Mouse (Mus musculus) heart, embryonic 12.5 days (tissue): ENCODE measurements around the gene Dgkb. TPM values are rescaled to one million over a fixed set of nuclear protein-coding genes. Genes with fewer than 3 reads are reported as not detected.

ENCODE experiments used
- ATAC-seq: fragments of 200-750 bp; cut with Nextera tagmentation; 2 replicates; pipeline ENCODE4 v1.8.0; 2017; ENCODE audit warnings: moderate TSS enrichment, moderate library complexity; ENCODE audit not compliant: insufficient number of reproducible peaks, low FRiP score
- H3K27ac ChIP-seq: fragments of 300-500 bp; sonication (generic); 2 replicates; pipeline ENCODE4 v1.5.1; 2016; ENCODE audit warnings: mild to moderate bottlenecking, moderate library complexity; ENCODE audit not compliant: poor library complexity, severe bottlenecking
- H3K27me3 ChIP-seq: fragments of 300-500 bp; sonication (generic); replicated peaks from 2 replicates; pipeline ENCODE4 v1.6.1; 2016; ENCODE audit warnings: mild to moderate bottlenecking, moderate library complexity
- H3K36me3 ChIP-seq: fragments of 300-500 bp; sonication (generic); 2 replicates; pipeline ENCODE4 v1.6.1; 2016; ENCODE audit warnings: mild to moderate bottlenecking, moderate library complexity
- H3K4me1 ChIP-seq: fragments of 300-500 bp; sonication (generic); replicated peaks from 2 replicates; pipeline ENCODE4 v1.6.1; 2016; ENCODE audit warnings: mild to moderate bottlenecking
- H3K4me2 ChIP-seq: fragments of 300-500 bp; sonication (generic); 2 replicates; pipeline ENCODE4 v1.6.1; 2016; ENCODE audit warnings: mild to moderate bottlenecking, moderate library complexity
- H3K4me3 ChIP-seq: fragments of 300-500 bp; sonication (generic); 2 replicates; pipeline ENCODE4 v1.5.1; 2016; ENCODE audit warnings: mild to moderate bottlenecking
- H3K9ac ChIP-seq: fragments of 300-500 bp; sonication (generic); 2 replicates; pipeline ENCODE4 v1.6.1; 2016; ENCODE audit warnings: mild to moderate bottlenecking, moderate library complexity
- H3K9me3 ChIP-seq: fragments of 300-500 bp; sonication (generic); replicated peaks from 2 replicates; pipeline ENCODE4 v1.6.1; 2016; ENCODE audit warnings: mild to moderate bottlenecking, moderate library complexity
- WGBS: fragments of 180-500 bp; shearing (Covaris S2); methylation state at CpG from one replicate; pipeline ENCODE4 v1.1.7; 2016; 5-methylcytosine and 5-hydroxymethylcytosine counted together
- polyA plus RNA-seq: library from polyadenylated mRNA; unstranded; fragments of >200 nt; fragmentation: Nextera tagmentation; extraction: Ambion mirVana; gene quantifications from 2 replicates; pipeline ENCODE4 v1.2.1, GENCODE M21; 2016

The Dgkb gene
- polyA plus RNA-seq, 1 experiment from 2014 or later = 0.13 TPM

GRCm38 (mm10) chr12:38301497-38301896 lies 484.0 kb downstream of the Dgkb start:
- H3K27me3 ChIP-seq = no peaks in the 10 kb centered on the region
- no peak overlapping the region for H3K27ac ChIP-seq
- no peak overlapping the region for H3K9ac ChIP-seq
- no peaks in the 10 kb centered on the region for H3K4me1 ChIP-seq
- ATAC-seq = no peak
- no peaks in the 10 kb centered on the region for H3K9me3 ChIP-seq
- H3K4me3 ChIP-seq = no peak overlapping the region
- no peaks in the 10 kb centered on the region for H3K36me3 ChIP-seq
- WGBS = 84% methylated on average over 1 of the region's 1 CpGs
- no peak overlapping the region for H3K4me2 ChIP-seq

GRCm38 (mm10) chr12:38303841-38304240 lies 486.3 kb downstream of the Dgkb start:
- Histone ChIP-seq H3K36me3 (no peaks in the 10 kb centered on the region), H3K4me3 (no peak overlapping the region), H3K9ac (no peak overlapping the region), H3K27ac (no peak overlapping the region), H3K4me2 (no peak overlapping the region), H3K27me3 (no peaks in the 10 kb centered on the region), H3K4me1 (no peaks in the 10 kb centered on the region), H3K9me3 (no peaks in the 10 kb centered on the region)
- ATAC-seq = no peak
- WGBS = 61% methylated on average over 3 of the region's 3 CpGs

- H3K9me3 ChIP-seq = no peaks in the 10 kb centered on the region
- no peaks in the 10 kb centered on the region for H3K4me1 ChIP-seq
- no peak overlapping the region for H3K4me2 ChIP-seq
- H3K36me3 ChIP-seq = no peaks in the 10 kb centered on the region
- no peak overlapping the region for H3K4me3 ChIP-seq
- no peak overlapping the region for H3K27ac ChIP-seq
- no peak for ATAC-seq
- WGBS = 88% methylated on average over 3 of the region's 3 CpGs
- no peak overlapping the region for H3K9ac ChIP-seq
- no peaks in the 10 kb centered on the region for H3K27me3 ChIP-seq
These were observed 486.7 kb downstream of the Dgkb start for GRCm38 (mm10) chr12:38304245-38304644.

GRCm38 (mm10) chr12:38309885-38310284 lies 492.4 kb downstream of the Dgkb start:
- H3K4me2 ChIP-seq = no peak overlapping the region
- no peaks in the 10 kb centered on the region for H3K27me3 ChIP-seq
- H3K4me3 ChIP-seq = no peak overlapping the region
- no peaks in the 10 kb centered on the region for H3K4me1 ChIP-seq
- H3K9me3 ChIP-seq = no peaks in the 10 kb centered on the region
- H3K9ac ChIP-seq = no peak overlapping the region
- no peak overlapping the region for H3K27ac ChIP-seq
- no peak for ATAC-seq
- H3K36me3 ChIP-seq = no peaks in the 10 kb centered on the region

- H3K9me3 ChIP-seq = no peaks in the 10 kb centered on the region
- no peaks in the 10 kb centered on the region for H3K4me1 ChIP-seq
- no peak overlapping the region for H3K4me3 ChIP-seq
- H3K9ac ChIP-seq = no peak overlapping the region
- no peak for ATAC-seq
- 91% methylated on average over 1 of the region's 1 CpGs for WGBS
- no peak overlapping the region for H3K4me2 ChIP-seq
- H3K27ac ChIP-seq = no peak overlapping the region
- no peaks in the 10 kb centered on the region for H3K27me3 ChIP-seq
- no peaks in the 10 kb centered on the region for H3K36me3 ChIP-seq
These were observed 510.3 kb downstream of the Dgkb start for GRCm38 (mm10) chr12:38327729-38328271.

GRCm38 (mm10) chr12:38328779-38329178 lies 511.3 kb downstream of the Dgkb start:
- ATAC-seq = no peak
- Histone ChIP-seq H3K9ac (no peak overlapping the region), H3K27ac (no peak overlapping the region), H3K36me3 (no peaks in the 10 kb centered on the region), H3K4me2 (no peak overlapping the region), H3K4me3 (no peak overlapping the region), H3K27me3 (no peaks in the 10 kb centered on the region), H3K4me1 (no peaks in the 10 kb centered on the region), H3K9me3 (no peaks in the 10 kb centered on the region)

GRCm38 (mm10) chr12:38342657-38343056 lies 525.1 kb downstream of the Dgkb start:
- Histone ChIP-seq H3K9ac (no peak overlapping the region), H3K27ac (no peak overlapping the region), H3K4me2 (no peak overlapping the region), H3K36me3 (no peaks in the 10 kb centered on the region), H3K4me3 (no peak overlapping the region), H3K4me1 (no peaks in the 10 kb centered on the region), H3K27me3 (no peaks in the 10 kb centered on the region), H3K9me3 (no peaks in the 10 kb centered on the region)
- WGBS = 15% methylated on average over 6 of the region's 6 CpGs
- no peak for ATAC-seq

GRCm38 (mm10) chr12:38352481-38352880 lies 535.0 kb downstream of the Dgkb start:
- Histone ChIP-seq H3K4me2 (no peak overlapping the region), H3K4me3 (no peak overlapping the region), H3K9me3 (no peaks in the 10 kb centered on the region), H3K27ac (no peak overlapping the region), H3K36me3 (no peaks in the 10 kb centered on the region), H3K27me3 (no peaks in the 10 kb centered on the region), H3K9ac (no peak overlapping the region), H3K4me1 (no peaks in the 10 kb centered on the region)
- ATAC-seq = no peak
- 74% methylated on average over 3 of the region's 3 CpGs for whole genome bisulfite sequencing

GRCm38 (mm10) chr12:38356386-38356785 lies 538.9 kb downstream of the Dgkb start:
- WGBS = 84% methylated on average over 1 of the region's 1 CpGs
- Histone ChIP-seq H3K9me3 (no peaks in the 10 kb centered on the region), H3K27me3 (no peaks in the 10 kb centered on the region), H3K36me3 (no peaks in the 10 kb centered on the region), H3K4me1 (no peaks in the 10 kb centered on the region), H3K4me3 (no peak overlapping the region), H3K27ac (no peak overlapping the region), H3K4me2 (no peak overlapping the region), H3K9ac (no peak overlapping the region)
- no peak for ATAC-seq

GRCm38 (mm10) chr12:38361491-38361890 lies 544.0 kb downstream of the Dgkb start:
- ATAC-seq = no peak
- no peak overlapping the region for H3K4me3 ChIP-seq
- H3K4me2 ChIP-seq = no peak overlapping the region
- no peaks in the 10 kb centered on the region for H3K4me1 ChIP-seq
- H3K36me3 ChIP-seq = no peaks in the 10 kb centered on the region
- no peaks in the 10 kb centered on the region for H3K9me3 ChIP-seq
- 85% methylated on average over 4 of the region's 4 CpGs for WGBS
- no peak overlapping the region for H3K27ac ChIP-seq
- no peak overlapping the region for H3K9ac ChIP-seq
- H3K27me3 ChIP-seq = no peaks in the 10 kb centered on the region

- H3K36me3 ChIP-seq = no peaks in the 10 kb centered on the region
- 68% methylated on average over 2 of the region's 2 CpGs for WGBS
- H3K27ac ChIP-seq = no peak overlapping the region
- no peaks in the 10 kb centered on the region for H3K27me3 ChIP-seq
- H3K4me3 ChIP-seq = no peak overlapping the region
- ATAC-seq = no peak
- H3K9ac ChIP-seq = no peak overlapping the region
- no peaks in the 10 kb centered on the region for H3K9me3 ChIP-seq
- H3K4me1 ChIP-seq = no peaks in the 10 kb centered on the region
- H3K4me2 ChIP-seq = no peak overlapping the region
These were observed 554.1 kb downstream of the Dgkb start for GRCm38 (mm10) chr12:38371597-38371996.

GRCm38 (mm10) chr12:38374159-38374558 lies 556.6 kb downstream of the Dgkb start:
- 62% methylated on average over 3 of the region's 3 CpGs for WGBS
- Histone ChIP-seq H3K4me1 (no peaks in the 10 kb centered on the region), H3K27ac (no peak overlapping the region), H3K27me3 (no peaks in the 10 kb centered on the region), H3K4me2 (no peak overlapping the region), H3K9me3 (no peaks in the 10 kb centered on the region), H3K4me3 (no peak overlapping the region), H3K36me3 (no peaks in the 10 kb centered on the region), H3K9ac (no peak overlapping the region)
- ATAC-seq = no peak
